Comparison of ENCODE assay signal across 11 mouse cellular contexts in the genomic region with DNA sequence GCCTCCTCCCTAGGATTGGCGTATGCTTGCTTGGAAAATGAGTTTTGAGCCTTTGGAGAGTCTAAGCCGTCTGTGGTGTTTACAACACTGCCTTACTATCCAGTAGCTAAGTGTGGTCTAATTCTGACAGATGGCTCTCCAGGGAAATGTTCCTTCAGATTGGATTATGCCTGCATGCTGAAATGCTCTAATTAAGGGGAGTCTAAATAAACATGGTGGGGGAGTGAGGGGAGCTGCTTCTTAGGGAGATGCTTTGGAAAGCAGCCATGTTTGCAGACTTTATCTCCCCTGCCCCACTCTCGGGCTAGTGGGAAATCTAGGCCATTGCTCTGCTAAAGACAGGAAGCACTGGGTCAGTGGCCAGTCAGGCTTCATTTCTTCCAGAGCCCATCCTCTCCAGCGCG.
A peak's percentile ranks its signal among the peaks of the same experiment; 100 is the strongest.
DNase-seq lines count a peak whose midpoint lies in the region; ATAC-seq lines count a peak whose summit lies in the region.
"Had no signal": no experiment of that assay in that cellular context is flagged by ENCODE, and none has a peak within 500 bp of the region (broad histone marks: within the 10 kb centered on the region; RNA-seq: fewer than 3 reads in every experiment).

No protein-coding gene starts in this region.

- H3K4me3 ChIP-seq in kidney, embryonic 16.5 days (ENCODE audit: low read length): no peak overlapping the region
- H3K4me3 ChIP-seq: neural tube, embryonic 12.5 days had no signal

- peak; percentile 4 for DNase-seq in kidney, adult 9 months
- DNase-seq in kidney, adult 11 months: no peak
- DNase-seq in MN1 (ENCODE audit: low spot score): peak; percentile 88
- peak; percentile 86 for DNase-seq in brain, adult 2 months (ENCODE audit: low read depth, low spot score)
- DNase-seq in thymus, postnatal 10 days (ENCODE audit: low spot score in 2 of 2): no peak
- DNase-seq in thymus, postnatal 25 days: no peak
- DNase-seq in adrenal gland, postnatal 10 days: no peak
- DNase-seq: adrenal gland, postnatal 25 days; lung, postnatal 10 days had no signal

- no peak overlapping the region for H3K4me2 ChIP-seq in kidney, embryonic 16.5 days (replicated peaks; ENCODE audit: low read depth, low read length)
- H3K4me2 ChIP-seq: neural tube, embryonic 12.5 days had no signal

- peak; percentile 90 for ATAC-seq in kidney, embryonic 16.5 days (ENCODE audit: low FRiP score, low TSS enrichment)

- H3K36me3 ChIP-seq in kidney, embryonic 16.5 days (ENCODE audit: insufficient read depth, low read length): no peaks in the 10 kb centered on the region
- H3K36me3 ChIP-seq: neural tube, embryonic 12.5 days had no signal

- H3K9ac ChIP-seq in kidney, embryonic 16.5 days (replicated peaks; ENCODE audit: low read length): no peak overlapping the region
- H3K9ac ChIP-seq: neural tube, embryonic 12.5 days had no signal

- peaks cover 7% of the 10 kb centered on the region; the same call in 1 of the 2 replicates for H3K4me1 ChIP-seq in kidney, embryonic 16.5 days (ENCODE audit: insufficient read depth, low read length)
- H3K4me1 ChIP-seq: neural tube, embryonic 12.5 days had no signal

- no peaks in the 10 kb centered on the region for H3K27me3 ChIP-seq in kidney, embryonic 16.5 days (ENCODE audit: insufficient read depth, low read length)
- H3K27me3 ChIP-seq: neural tube, embryonic 12.5 days had no signal

- no peaks in the 10 kb centered on the region for H3K9me3 ChIP-seq in kidney, embryonic 16.5 days (ENCODE audit: low read length)
- H3K9me3 ChIP-seq: neural tube, embryonic 12.5 days had no signal

- 20% methylated on average over 5 of the region's 5 CpGs for WGBS in kidney, embryonic 16.5 days

- H3K27ac ChIP-seq in kidney, embryonic 16.5 days (ENCODE audit: low read length): peak overlapping the region; percentile 33; the same call in 1 of the 2 replicates
- H3K27ac ChIP-seq: neural tube, embryonic 12.5 days had no signal

Comparison
In these comparisons a context has a peak if more than half of its experiments do, and no peak if none do; other contexts are left out.
1. DNase-seq: peak in kidney, adult 9 months (single experiment), MN1 (single experiment) and brain, adult 2 months (single experiment); none in kidney, adult 11 months (single experiment), thymus, postnatal 10 days (0 of 2), thymus, postnatal 25 days (single experiment) and adrenal gland, postnatal 10 days (single experiment).